Mouse (Mus musculus): ENCODE results near the gene A730046J19Rik.

Gene A730046J19Rik

GRCm38 (mm10) chrX:144153523-144153922 is at the start of gene A730046J19Rik:
A730046J19Rik (plus strand) TSS chrX:144153695.
- CTCF ChIA-PET = no interaction called here

- CTCF ChIA-PET = no interaction called here
These were observed 48.7 kb upstream of the A730046J19Rik start for GRCm38 (mm10) chrX:144104619-144105416.

- CTCF ChIA-PET = no interaction called here
These were observed 17.2 kb upstream of the A730046J19Rik start for GRCm38 (mm10) chrX:144136281-144136680.

GRCm38 (mm10) chrX:144149987-144150386 is 3.5 kb upstream of the A730046J19Rik start:
- CTCF ChIA-PET = no interaction called here

GRCm38 (mm10) chrX:144154111-144154510 is 616 bp downstream of the A730046J19Rik start:
- CTCF ChIA-PET = no interaction called here

GRCm38 (mm10) chrX:144162936-144163335 is 9.4 kb downstream of the A730046J19Rik start:
- CTCF ChIA-PET = no interaction called here
